Mouse (Mus musculus): ENCODE measurements at regions not wholly inside any gene's neighbourhood (a gene's known extent, or its start where the extent isn't known, plus 50 kb on each side); places are given as distances from the start of the nearest gene placed in this dataset.

DNA sequence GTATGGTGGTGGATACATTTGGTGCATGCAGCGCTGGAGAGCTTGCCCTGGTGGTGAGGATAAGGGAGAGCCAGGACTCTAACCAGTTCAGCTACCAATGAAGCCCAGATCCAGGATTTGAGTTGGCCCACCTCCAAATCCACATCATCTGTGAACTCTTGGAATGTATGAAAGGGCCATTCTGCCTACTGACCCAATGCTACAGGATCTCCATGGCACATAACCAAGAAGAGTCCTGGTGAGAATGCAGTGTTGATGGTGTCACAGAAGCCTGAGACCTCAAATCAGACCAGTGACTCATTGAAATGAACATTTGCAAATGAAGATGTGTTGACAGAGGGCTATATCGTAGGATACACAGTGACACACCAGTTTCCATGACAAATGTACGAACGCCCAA lies 121.0 kb upstream of the Slitrk5 start:
- DNase-seq, result peak; percentile 4 to 5

DNA sequence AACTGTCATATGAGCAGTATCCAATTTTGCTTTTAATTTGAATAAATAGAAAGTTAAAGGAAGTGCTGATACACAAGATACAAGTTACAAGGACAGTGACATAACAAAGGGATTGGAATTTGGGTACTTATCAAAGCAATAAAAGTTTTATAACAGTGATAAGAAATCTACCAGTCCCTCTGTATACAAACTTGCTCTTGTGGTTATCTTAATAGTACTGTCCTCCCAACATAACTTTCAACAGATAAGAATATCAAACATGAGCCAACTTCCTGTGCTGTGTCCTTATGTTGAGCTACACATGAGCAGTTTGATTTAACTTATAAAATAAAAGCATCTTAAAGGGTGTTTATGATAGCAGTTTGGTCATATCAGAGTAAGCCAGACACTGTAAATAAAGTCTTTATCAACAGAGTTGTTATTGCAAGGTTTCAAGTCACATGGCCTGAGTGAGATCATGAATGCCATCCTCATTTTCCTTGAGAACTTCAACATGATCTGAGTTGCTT lies 105.5 kb upstream of the Slitrk5 start:
- no peak for DNase-seq

- no peak for DNase-seq
Observed at GRCm38 (mm10) chr14:111577470-111577869, 97.4 kb upstream of the Slitrk5 start.

DNA sequence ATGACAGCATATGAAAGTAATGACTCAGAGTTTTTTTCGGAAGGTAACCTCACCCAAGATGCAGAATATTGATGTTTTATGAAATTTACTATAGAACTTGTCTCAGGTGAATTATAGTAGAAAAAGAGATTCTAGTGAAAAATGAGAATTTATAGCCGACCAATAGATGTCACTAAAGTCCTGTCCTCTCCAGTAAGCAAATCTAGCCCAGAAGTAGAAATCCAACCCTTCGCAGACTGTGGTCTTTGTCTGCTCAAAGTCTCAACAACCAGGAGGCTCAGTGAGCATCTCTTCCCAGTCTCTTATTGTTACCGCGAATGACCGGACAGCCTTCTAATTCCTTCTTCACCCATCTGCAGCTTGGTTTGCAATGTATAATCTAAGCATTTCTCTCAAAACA lies 91.8 kb upstream of the Slitrk5 start:
- peak in 1 of 2 experiments; percentile 4 for DNase-seq

- DNase-seq, result no peak
Observed at GRCm38 (mm10) chr14:111616824-111617223, 58.1 kb upstream of the Slitrk5 start.

DNA sequence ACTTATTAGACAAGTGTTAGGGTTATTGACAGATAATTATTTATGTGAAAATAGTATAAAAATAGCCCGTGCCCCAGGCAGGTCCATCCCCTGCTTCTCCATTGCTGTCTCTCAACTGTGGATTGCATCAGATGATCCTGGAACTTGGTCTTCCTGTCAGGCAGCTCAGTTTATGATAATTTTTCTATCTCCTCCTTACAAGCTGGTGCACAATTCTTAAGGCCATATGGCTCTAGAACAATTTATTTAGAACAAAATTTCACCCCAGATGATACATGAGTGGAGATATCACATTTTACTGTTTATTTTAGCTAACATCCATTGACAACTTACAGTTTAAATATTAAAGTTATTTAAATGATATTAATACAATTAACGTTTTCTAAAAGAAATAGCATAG lies 54.1 kb upstream of the Slitrk5 start:
- no peak for DNase-seq

Measured in cerebellum, postnatal 14 days (tissue).